Mouse (Mus musculus) gastrocnemius, postnatal 4 days (tissue): ENCODE measurements around the gene Styxl1. TPM values are rescaled to one million over a fixed set of nuclear protein-coding genes. Genes with fewer than 3 reads are reported as not detected.
A peak's percentile ranks its signal among the peaks of the same experiment; 100 is the strongest.

Experiments used
- DNase-seq, 2 experiments: peaks; one replicate each; pipeline ENCODE4 v3.0.0; 2021 to 2022; ENCODE audit warnings: low spot score in 2 of 2, mixed read lengths in 2 of 2
- total RNA-seq, 2 experiments: library from RNA; stranded (reverse); gene quantifications; 2 replicates each; pipeline ENCODE4 v1.2.3; 2021

Styxl1 gene
- total RNA-seq, 2 experiments from 2014 or later, result 0.47 to 0.49 TPM

GRCm38 (mm10) chr5:135726641-135727346 is 51.4 kb downstream of the Styxl1 start:
- no peak for DNase-seq

DNA sequence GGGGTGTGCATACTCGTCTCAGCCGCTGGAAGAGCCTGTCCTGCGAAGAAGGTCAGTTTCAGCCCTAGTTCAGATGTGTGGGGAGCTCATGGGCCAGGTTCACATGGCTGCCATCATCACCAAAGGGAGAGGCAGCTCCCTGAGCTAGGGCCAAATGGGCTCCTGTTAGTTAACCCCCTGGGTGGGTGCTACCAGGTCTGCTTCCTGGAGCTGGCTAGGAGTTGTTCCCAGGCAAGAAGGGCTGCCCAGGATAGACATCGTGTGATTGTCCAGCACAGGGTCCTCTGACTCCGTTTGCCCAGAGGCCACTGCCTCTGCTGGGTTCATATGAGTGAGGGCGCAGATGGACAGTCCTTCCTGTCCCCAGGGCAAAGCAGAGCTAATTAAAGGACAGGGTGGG is 52.2 kb downstream of the Styxl1 start:
- no peak for DNase-seq

GRCm38 (mm10) chr5:135725391-135725841 is 52.8 kb downstream of the Styxl1 start:
- peak in 1 of 2 experiments; percentile 41 for DNase-seq

DNA sequence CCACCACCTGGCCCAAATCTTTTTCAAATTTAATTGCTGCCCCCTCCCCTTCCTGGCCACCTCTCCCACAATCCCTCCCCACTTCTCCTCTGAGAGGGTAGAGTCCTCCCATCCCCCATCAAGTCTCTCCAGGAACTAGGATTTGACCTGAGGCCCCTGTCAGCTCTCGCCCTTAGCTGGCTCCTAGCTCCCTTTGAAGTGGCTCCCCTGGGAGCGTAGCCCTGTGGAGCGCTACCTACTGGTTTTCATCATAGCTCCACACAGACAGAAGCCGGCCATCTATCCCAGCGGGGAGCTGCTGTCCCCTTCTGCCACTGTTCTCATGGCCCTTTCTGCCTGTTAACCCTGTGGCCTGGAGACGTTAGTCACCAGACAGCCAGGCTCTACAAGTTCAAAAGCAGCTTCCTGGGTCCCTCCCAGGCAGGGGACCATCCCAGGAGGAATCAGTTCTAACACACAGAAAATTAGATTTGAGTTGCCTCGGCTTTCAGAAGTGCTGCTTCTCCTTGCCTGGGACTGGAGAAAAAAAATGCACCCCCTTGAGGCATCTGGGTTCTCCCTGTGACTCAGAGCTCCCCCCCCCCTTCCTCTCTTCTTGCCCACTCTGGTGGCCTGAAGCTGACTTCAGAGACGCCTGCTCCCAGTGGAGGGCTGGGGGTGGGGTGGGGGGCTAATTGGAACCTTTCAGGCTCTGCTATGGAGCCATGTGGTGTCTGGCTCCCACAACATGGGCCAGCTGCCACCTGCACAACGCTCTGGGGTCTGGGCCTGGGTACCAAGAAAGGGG is 53.5 kb downstream of the Styxl1 start:
- no peak for DNase-seq

GRCm38 (mm10) chr5:135723165-135723751 is 54.9 kb downstream of the Styxl1 start:
- no peak for DNase-seq

DNA sequence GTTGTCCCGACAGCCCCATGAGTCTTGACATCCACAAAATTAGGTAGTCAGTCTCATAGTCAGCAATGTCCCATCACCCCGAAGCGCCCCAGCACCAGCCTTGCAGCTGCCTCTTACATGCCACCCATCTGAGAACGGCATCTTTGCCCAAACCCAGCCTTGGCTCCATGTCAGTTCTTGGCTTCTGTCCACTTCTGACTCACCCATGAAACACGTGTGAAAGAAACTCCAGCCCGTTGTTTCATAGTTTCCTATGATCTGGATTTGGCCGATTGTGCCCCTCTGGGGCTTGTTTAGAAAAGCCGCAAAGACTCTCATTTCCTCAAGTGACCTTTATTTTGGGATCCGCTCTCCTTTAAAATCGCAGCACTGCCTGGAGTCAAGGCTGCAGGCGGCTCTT is 56.1 kb downstream of the Styxl1 start:
- DNase-seq, result peak in 1 of 2 experiments; percentile 72

DNA sequence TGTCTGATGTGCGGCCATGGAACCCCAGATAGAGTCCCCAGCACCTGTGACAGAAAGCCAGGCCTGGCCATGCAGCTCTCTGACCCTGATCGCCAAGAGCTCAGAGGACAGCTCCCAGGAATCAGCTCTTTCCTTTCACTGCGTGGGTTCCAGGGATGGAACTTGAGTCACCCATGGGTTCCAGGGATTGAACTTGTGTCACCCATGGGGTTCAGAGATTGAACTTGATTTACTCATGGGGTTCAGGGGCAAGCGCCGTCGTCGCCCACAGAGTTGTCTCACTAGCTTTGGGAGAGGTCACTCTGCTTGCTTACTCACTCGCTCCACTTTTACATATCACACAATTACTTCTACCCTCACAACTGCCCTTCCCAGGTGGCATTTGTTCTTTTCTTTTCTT is 57.1 kb downstream of the Styxl1 start:
- DNase-seq, result no peak

GRCm38 (mm10) chr5:135720121-135720520 is 58.1 kb downstream of the Styxl1 start:
- DNase-seq, result no peak

DNA sequence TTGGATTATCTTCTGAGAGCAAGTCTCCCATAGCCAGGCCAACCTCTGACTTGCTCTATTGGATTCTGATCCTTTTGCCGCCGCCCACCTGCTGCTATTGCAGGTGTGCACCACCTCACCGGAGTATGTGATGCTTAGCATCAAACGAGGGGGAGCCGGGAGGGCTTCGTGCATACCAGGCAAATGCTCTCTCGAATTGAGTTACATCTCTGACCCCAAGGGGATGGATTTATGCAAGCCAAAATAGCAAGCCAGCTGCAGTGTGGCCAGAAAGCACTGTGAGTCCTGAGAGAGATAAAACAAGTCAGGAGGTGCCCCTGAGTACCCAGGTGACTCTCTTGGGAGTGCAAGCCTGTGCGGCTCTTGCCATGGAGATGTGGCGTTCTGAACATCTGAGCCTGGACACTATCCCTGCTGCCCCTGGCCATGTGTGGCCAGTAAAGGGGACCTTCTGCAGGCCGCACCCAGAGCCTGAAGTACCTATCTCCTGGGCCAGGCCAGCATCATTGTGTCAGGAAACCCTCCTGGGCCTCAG is 58.5 kb downstream of the Styxl1 start:
- no peak for DNase-seq

DNA sequence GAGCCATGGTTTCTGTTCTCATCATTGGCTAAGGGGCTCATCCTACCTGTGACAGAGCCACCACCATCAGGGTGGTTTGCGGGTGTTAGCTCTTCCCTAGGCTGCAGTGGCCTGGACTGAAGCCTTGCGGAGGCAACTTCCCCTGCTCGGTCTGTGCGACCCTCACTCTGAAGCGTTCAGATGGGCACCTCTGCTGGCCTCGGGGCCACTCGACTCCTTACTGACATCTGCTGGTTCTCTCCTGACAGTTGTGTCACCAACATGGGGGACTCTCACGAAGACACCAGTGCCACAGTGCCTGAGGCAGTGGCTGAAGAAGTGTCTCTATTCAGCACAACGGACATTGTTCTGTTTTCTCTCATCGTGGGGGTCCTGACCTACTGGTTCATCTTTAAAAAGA is 62.6 kb downstream of the Styxl1 start:
- DNase-seq, result no peak

GRCm38 (mm10) chr5:135713441-135714218 is 64.6 kb downstream of the Styxl1 start:
- peak in 1 of 2 experiments; percentile 50 for DNase-seq

GRCm38 (mm10) chr5:135712803-135713202 is 65.4 kb downstream of the Styxl1 start:
- DNase-seq, result no peak

DNA sequence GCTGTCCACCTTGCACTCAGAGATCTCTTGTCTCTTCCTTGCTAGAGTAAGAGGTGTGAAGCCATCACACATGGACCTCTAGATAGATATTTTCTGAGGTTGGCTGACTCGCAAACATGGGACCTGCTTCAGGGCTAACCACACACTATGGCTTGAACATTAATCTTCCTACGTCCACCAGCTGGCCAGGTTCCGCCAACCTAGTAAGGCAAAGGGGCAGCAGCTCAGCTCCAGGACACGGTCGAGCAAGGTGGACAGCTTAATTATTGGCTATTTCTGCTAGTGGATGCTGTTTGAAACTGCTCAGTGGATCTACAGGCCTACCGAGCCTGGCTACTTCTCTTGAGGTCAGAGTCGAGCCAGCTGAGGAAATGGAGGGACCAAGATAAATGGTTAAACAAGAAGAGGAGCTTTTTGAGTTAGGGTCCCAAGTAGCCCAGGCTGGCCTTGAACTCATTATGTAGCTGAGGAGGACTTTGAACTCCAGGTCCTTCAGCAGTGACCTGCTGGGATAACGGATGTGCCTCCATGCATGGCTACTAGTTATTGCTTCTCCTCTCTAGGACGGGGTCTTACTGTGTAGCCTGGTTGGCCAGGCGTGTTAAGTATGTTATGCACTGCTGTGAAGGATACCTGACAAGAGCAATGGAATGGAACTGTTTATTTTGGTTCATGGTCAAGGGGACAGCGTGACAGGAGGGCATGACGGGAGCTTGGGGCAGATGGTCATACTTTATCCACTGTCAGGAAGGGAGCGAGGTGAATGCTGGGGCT is 66.4 kb downstream of the Styxl1 start:
- DNase-seq, result no peak

GRCm38 (mm10) chr5:135710599-135711214 is 67.5 kb downstream of the Styxl1 start:
- no peak for DNase-seq

- no peak for DNase-seq
Measured at GRCm38 (mm10) chr5:135709716-135710115, 68.5 kb downstream of the Styxl1 start.

GRCm38 (mm10) chr5:135707855-135708254 is 70.3 kb downstream of the Styxl1 start:
- DNase-seq, result no peak

DNA sequence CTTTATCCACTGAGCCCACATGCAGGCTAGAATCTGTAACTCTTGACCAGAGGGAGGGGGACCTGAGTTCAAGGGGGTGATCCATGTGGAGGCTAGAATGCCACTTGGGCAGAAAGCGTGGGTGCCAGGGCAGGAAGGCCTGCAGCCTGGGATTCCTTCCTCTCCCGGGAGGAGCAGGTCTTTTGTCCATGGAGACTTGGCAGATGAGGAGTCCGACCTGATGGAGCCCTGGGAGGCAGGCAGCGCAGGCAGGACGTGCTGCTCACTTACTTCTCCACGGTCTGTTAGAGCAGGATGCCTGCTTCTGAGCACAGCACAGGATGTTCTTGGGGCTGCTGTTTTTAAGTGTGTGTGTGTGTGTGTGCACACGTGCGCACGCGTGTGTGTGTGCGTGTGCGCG is 71.1 kb downstream of the Styxl1 start:
- DNase-seq, result no peak

GRCm38 (mm10) chr5:135705383-135705782 is 72.8 kb downstream of the Styxl1 start:
- no peak for DNase-seq

DNA sequence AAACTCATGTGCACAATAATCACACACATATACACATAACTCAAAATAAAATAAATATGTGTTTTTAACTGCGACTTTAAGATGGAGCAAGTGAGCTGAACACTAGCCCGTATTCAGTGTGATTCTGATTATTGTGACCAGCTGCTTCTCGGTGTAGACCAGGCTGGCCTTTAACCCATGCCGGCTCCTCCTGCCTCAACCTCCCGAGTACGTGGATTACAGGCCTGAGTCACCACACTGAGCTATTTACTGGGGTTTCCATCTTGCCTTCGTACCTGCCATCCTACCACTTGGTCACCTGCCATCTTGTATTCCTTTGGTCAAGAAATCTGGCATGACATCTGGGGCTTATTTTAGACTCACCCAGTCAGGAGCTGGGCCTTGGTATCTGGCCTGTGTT is 74.8 kb downstream of the Styxl1 start:
- no peak for DNase-seq

DNA sequence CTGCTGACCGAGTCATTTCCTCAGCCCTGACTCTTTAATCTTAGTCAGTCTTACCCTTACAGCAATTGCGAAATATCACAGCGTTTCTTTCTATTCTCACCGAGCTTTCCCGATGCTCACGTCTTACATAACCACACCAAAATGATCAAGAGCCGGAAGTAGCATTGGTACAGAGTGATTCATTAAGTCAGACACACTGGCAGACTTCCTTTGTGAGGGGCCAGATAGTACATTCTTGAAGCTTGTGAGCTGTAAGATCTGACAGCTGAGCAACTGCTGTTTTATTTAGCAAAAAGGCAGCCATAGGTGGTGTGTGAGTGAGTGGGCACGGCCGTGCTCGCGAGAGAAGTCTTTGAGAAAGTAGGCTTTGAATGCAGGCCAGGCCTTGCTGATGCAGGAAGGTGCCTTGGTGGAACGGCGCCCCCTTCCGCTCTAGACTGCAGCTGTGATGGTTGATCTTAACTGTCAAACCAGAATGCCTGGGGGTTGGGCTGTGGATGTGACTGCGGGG is 75.4 kb downstream of the Styxl1 start:
- DNase-seq, result no peak
